Mouse (Mus musculus): ENCODE data around the gene Abraxas2. TPM values are rescaled to one million over a fixed set of nuclear protein-coding genes. Genes with fewer than 3 reads are reported as not detected.

The Abraxas2 gene
- polyA plus RNA-seq, 1 experiment from 2014 or later: 41.4 TPM

- H3K9me3 ChIP-seq (ENCODE audit: control insufficient read depth, low read depth, low read length): no peaks in the 10 kb centered on the region
- H3K27ac ChIP-seq (ENCODE audit: low read length): peak within 1 kb of the TSS; percentile 97
- WGBS: under 1% methylated on average over 82 of the region's 93 CpGs
- H3K36me3 ChIP-seq (ENCODE audit: control insufficient read depth, insufficient read depth, low read length): no peaks in the 10 kb centered on the region
- peak within 1 kb of the TSS; percentile 87 for H3K4me3 ChIP-seq (ENCODE audit: low read depth, low read length)
- no peaks in the 10 kb centered on the region for H3K27me3 ChIP-seq (ENCODE audit: control insufficient read depth, insufficient read depth, low read length)
- peak; percentile 100 for ATAC-seq (ENCODE audit: insufficient number of reproducible peaks, insufficient read depth, low FRiP score, low read depth)
- H3K4me2 ChIP-seq (replicated peaks; ENCODE audit: low read depth, low read length): peak within 1 kb of the TSS; percentile 63
- H3K4me1 ChIP-seq (ENCODE audit: control insufficient read depth, insufficient read depth, low read length): peaks cover 5% of the 10 kb centered on the region; the same call in 1 of the 2 replicates
- peak within 1 kb of the TSS; percentile 95 for H3K9ac ChIP-seq (replicated peaks; ENCODE audit: low read depth, low read length)
These were observed 72.0 kb downstream of the Abraxas2 start, which contains the start of gene Zranb1 for GRCm38 (mm10) chr7:132930850-132931559. TSS of gene Zranb1 (plus strand) at chr7:132931142.

GRCm38 (mm10) chr7:132931560-132932351 lies 72.7 kb downstream of the Abraxas2 start:
- under 1% methylated on average over 55 of the region's 55 CpGs for WGBS
- no peaks in the 10 kb centered on the region for H3K36me3 ChIP-seq (ENCODE audit: control insufficient read depth, insufficient read depth, low read length)
- H3K9ac ChIP-seq (replicated peaks; ENCODE audit: low read depth, low read length): peak overlapping the region; percentile 95
- ATAC-seq (ENCODE audit: insufficient number of reproducible peaks, insufficient read depth, low FRiP score, low read depth): no peak; the same call in 1 of the 2 replicates
- no peaks in the 10 kb centered on the region for H3K27me3 ChIP-seq (ENCODE audit: control insufficient read depth, insufficient read depth, low read length)
- H3K4me3 ChIP-seq (ENCODE audit: low read depth, low read length): peak overlapping the region; percentile 87
- H3K4me1 ChIP-seq (ENCODE audit: control insufficient read depth, insufficient read depth, low read length): peaks cover 5% of the 10 kb centered on the region; the same call in 1 of the 2 replicates
- no peaks in the 10 kb centered on the region for H3K9me3 ChIP-seq (ENCODE audit: control insufficient read depth, low read depth, low read length)
- peak overlapping the region; percentile 63 for H3K4me2 ChIP-seq (replicated peaks; ENCODE audit: low read depth, low read length)
- H3K27ac ChIP-seq (ENCODE audit: low read length): peak overlapping the region; percentile 97

GRCm38 (mm10) chr7:132933331-132933730 lies 74.3 kb downstream of the Abraxas2 start:
- no peak overlapping the region for H3K27ac ChIP-seq (ENCODE audit: low read length)
- no peak for ATAC-seq (ENCODE audit: insufficient number of reproducible peaks, insufficient read depth, low FRiP score, low read depth)
- no peak overlapping the region for H3K4me3 ChIP-seq (ENCODE audit: low read depth, low read length)
- H3K9me3 ChIP-seq (ENCODE audit: control insufficient read depth, low read depth, low read length): no peaks in the 10 kb centered on the region
- no peaks in the 10 kb centered on the region for H3K27me3 ChIP-seq (ENCODE audit: control insufficient read depth, insufficient read depth, low read length)
- H3K9ac ChIP-seq (replicated peaks; ENCODE audit: low read depth, low read length): no peak overlapping the region
- peaks cover 5% of the 10 kb centered on the region; the same call in 1 of the 2 replicates for H3K4me1 ChIP-seq (ENCODE audit: control insufficient read depth, insufficient read depth, low read length)
- 80% methylated on average over 1 of the region's 1 CpGs for WGBS
- no peaks in the 10 kb centered on the region for H3K36me3 ChIP-seq (ENCODE audit: control insufficient read depth, insufficient read depth, low read length)
- H3K4me2 ChIP-seq (replicated peaks; ENCODE audit: low read depth, low read length): no peak overlapping the region

Other genes starting within 250 kb of the Abraxas2 start
- gene Lhpp, start 248.6 kb upstream of the Abraxas2 start, polyA plus RNA-seq (2014; fragmentation: Nextera tagmentation; extraction: Ambion mirVana): 15.3 and 19.2 TPM in 2 replicates
- gene Fam53b, start 45.3 kb upstream of the Abraxas2 start, polyA plus RNA-seq (2014; fragmentation: Nextera tagmentation; extraction: Ambion mirVana): 16.4 and 17.2 TPM in 2 replicates
- gene Eef1akmt2, start 6.6 kb upstream of the Abraxas2 start, polyA plus RNA-seq (2014; fragmentation: Nextera tagmentation; extraction: Ambion mirVana): 74.1 and 76.7 TPM in 2 replicates
- gene Zranb1, start 71.9 kb downstream of the Abraxas2 start, polyA plus RNA-seq (2014; fragmentation: Nextera tagmentation; extraction: Ambion mirVana): 17.3 and 18.7 TPM in 2 replicates